Mouse (Mus musculus): Measurements from ENCODE around the gene Olfr672.
"Not testable (repeated sequence)": the region's sequence is repeated elsewhere in the genome, so short reads cannot be mapped to it uniquely, and the experiment has no call there.

Gene Olfr672

GRCm38 (mm10) chr7:105001929-105002328 lies at the start of gene Olfr672:
Gene Olfr672 (minus strand): TSS chr7:105002029.
- DNase-seq (ENCODE audit: low spot score) = no peak

- not testable (repeated sequence) for DNase-seq (ENCODE audit: low spot score)
Observed at GRCm38 (mm10) chr7:105033836-105034235, 32.0 kb upstream of the Olfr672 start.

- no peak for DNase-seq (ENCODE audit: low spot score)
Observed at GRCm38 (mm10) chr7:105032398-105032797, 30.6 kb upstream of the Olfr672 start, which contains the start of gene Olfr676. Gene Olfr676 (plus strand): TSS chr7:105032698.

- no peak for DNase-seq (ENCODE audit: low spot score)
Observed at GRCm38 (mm10) chr7:105028360-105028759, 26.5 kb upstream of the Olfr672 start, which contains the start of gene Olfr675. Gene Olfr675 (minus strand): TSS chr7:105028460.

GRCm38 (mm10) chr7:105022530-105022929 lies 20.7 kb upstream of the Olfr672 start:
- no peak for DNase-seq (ENCODE audit: low spot score)

GRCm38 (mm10) chr7:104979026-104979425 lies 22.8 kb downstream of the Olfr672 start, which contains the start of gene Olfr671:
Gene Olfr671 (minus strand): TSS chr7:104979126.
- no peak for DNase-seq (ENCODE audit: low spot score)

GRCm38 (mm10) chr7:104972507-104972906 lies 29.3 kb downstream of the Olfr672 start:
- DNase-seq (ENCODE audit: low spot score) = not testable (repeated sequence)

- DNase-seq (ENCODE audit: low spot score) = no peak
Observed at GRCm38 (mm10) chr7:104962520-104962919, 39.3 kb downstream of the Olfr672 start, which contains the start of gene Olfr670. Gene Olfr670 (minus strand): TSS chr7:104962620.

GRCm38 (mm10) chr7:104950234-104950633 lies 51.6 kb downstream of the Olfr672 start:
- not testable (repeated sequence) for DNase-seq (ENCODE audit: low spot score)

Measured in MN1 (cell line).